22 mouse cellular contexts compared by ENCODE assay signal in genomic region chr17:48027019-48027418, GRCm38 (mm10). TPM values are rescaled to one million over a fixed set of nuclear protein-coding genes. Genes with fewer than 3 reads are reported as not detected.
A peak's percentile ranks its signal among the peaks of the same experiment; 100 is the strongest.
DNase-seq lines count a peak whose midpoint lies in the region; ATAC-seq and TF ChIP-seq lines count a peak whose summit lies in the region.
"Had no signal": no experiment of that assay in that cellular context is flagged by ENCODE, and none has a peak within 500 bp of the region (broad histone marks: within the 10 kb centered on the region; RNA-seq: fewer than 3 reads in every experiment).

No protein-coding gene starts in this region.

- 0 out of 2 replicates have a peak, but pooled peaks cover 2% of the 10 kb centered on the region for H3K27me3 ChIP-seq in kidney, adult 2 months (replicated peaks; ENCODE audit: control insufficient read depth, insufficient read depth, low read length)
- H3K27me3 ChIP-seq in lung, postnatal 0 days (replicated peaks; ENCODE audit: insufficient read depth, low read length): 0 out of 2 replicates have a peak, but pooled peaks cover 4% of the 10 kb centered on the region
- no peaks in the 10 kb centered on the region for H3K27me3 ChIP-seq in stomach, postnatal 0 days (ENCODE audit: control insufficient read depth, insufficient read depth, low read length)

- WGBS in kidney, adult 2 months: 97% methylated on average over 5 of the region's 5 CpGs
- 94% methylated on average over 5 of the region's 5 CpGs for WGBS in lung, postnatal 0 days
- WGBS in stomach, postnatal 0 days: 98% methylated on average over 5 of the region's 5 CpGs

- TF ChIP-seq CTCF in gastrocnemius, adult 2 months (IDR thresholded peaks at IDR 0.05): peak; percentile 14; the same call in 1 of the 2 replicates
- TF ChIP-seq CTCF in kidney, adult 2 months (conservative IDR thresholded peaks at IDR 0.05; ENCODE audit: insufficient read depth, insufficient read length, low read depth, low read length): 0 out of 2 replicates have a peak, but pooled peaks have one; percentile 11
- TF ChIP-seq CTCF in lung, postnatal 0 days (IDR thresholded peaks at IDR 0.05): peak; percentile 20; the same call in 1 of the 2 replicates
- peak; percentile 29 for TF ChIP-seq CTCF in stomach, postnatal 0 days (IDR thresholded peaks at IDR 0.05; ENCODE audit: low read depth)

- H3K36me3 ChIP-seq in kidney, adult 2 months (ENCODE audit: control insufficient read depth, insufficient read depth, low read length): no peaks in the 10 kb centered on the region
- no peaks in the 10 kb centered on the region for H3K36me3 ChIP-seq in lung, postnatal 0 days (ENCODE audit: insufficient read depth, low read length)
- H3K36me3 ChIP-seq in stomach, postnatal 0 days (ENCODE audit: control insufficient read depth, insufficient read depth, low read length): no peaks in the 10 kb centered on the region
- H3K36me3 ChIP-seq: forebrain, embryonic 15.5 days; kidney, embryonic 15.5 days; limb, embryonic 10.5 days; liver, embryonic 13.5 days; midbrain, embryonic 13.5 days; neural tube, embryonic 15.5 days had no signal

- TF ChIP-seq EP300 in lung, postnatal 0 days (IDR thresholded peaks at IDR 0.05): no peak
- TF ChIP-seq EP300 in stomach, postnatal 0 days (optimal IDR thresholded peaks at IDR 0.05): no peak

- no peaks in the 10 kb centered on the region for H3K4me1 ChIP-seq in kidney, adult 2 months (ENCODE audit: control insufficient read depth, insufficient read depth, low read length)
- H3K4me1 ChIP-seq in lung, postnatal 0 days (ENCODE audit: insufficient read depth, low read depth, low read length): peaks cover 8% of the 10 kb centered on the region; the same call in 1 of the 2 replicates
- H3K4me1 ChIP-seq in stomach, postnatal 0 days (replicated peaks; ENCODE audit: control insufficient read depth, insufficient read depth): peaks cover 10% of the 10 kb centered on the region

- no peak overlapping the region for H3K4me3 ChIP-seq in gastrocnemius, adult 2 months
- H3K4me3 ChIP-seq in kidney, adult 2 months (ENCODE audit: insufficient read depth, low read depth, low read length): no peak overlapping the region
- H3K4me3 ChIP-seq in lung, postnatal 0 days (ENCODE audit: low read depth, low read length): no peak overlapping the region
- no peak overlapping the region for H3K4me3 ChIP-seq in stomach, postnatal 0 days (ENCODE audit: low read depth, low read length)
- H3K4me3 ChIP-seq: forebrain, embryonic 15.5 days; kidney, embryonic 15.5 days; left cerebral cortex, adult 2 months; limb, embryonic 10.5 days; liver, embryonic 13.5 days; midbrain, embryonic 13.5 days; myocyte; neural tube, embryonic 15.5 days had no signal

- no peak overlapping the region for H3K4me2 ChIP-seq in lung, postnatal 0 days (replicated peaks; ENCODE audit: low read depth, low read length)
- no peak overlapping the region for H3K4me2 ChIP-seq in stomach, postnatal 0 days (replicated peaks; ENCODE audit: low read depth)
- H3K4me2 ChIP-seq: forebrain, embryonic 15.5 days; kidney, embryonic 15.5 days; liver, embryonic 13.5 days; midbrain, embryonic 13.5 days; neural tube, embryonic 15.5 days had no signal

- ATAC-seq in lung, postnatal 0 days: no peak
- no peak for ATAC-seq in stomach, postnatal 0 days (ENCODE audit: low FRiP score, low TSS enrichment)
- ATAC-seq: forebrain, embryonic 15.5 days; midbrain, embryonic 13.5 days had no signal

- no peaks in the 10 kb centered on the region for H3K9me3 ChIP-seq in lung, postnatal 0 days (ENCODE audit: low read length)
- no peaks in the 10 kb centered on the region for H3K9me3 ChIP-seq in stomach, postnatal 0 days (ENCODE audit: control insufficient read depth, low read length)
- H3K9me3 ChIP-seq: forebrain, embryonic 15.5 days; kidney, embryonic 15.5 days; limb, embryonic 10.5 days; liver, embryonic 13.5 days; midbrain, embryonic 13.5 days; neural tube, embryonic 15.5 days had no signal

- no peak for TF ChIP-seq POLR2A in kidney, adult 2 months (IDR thresholded peaks at IDR 0.05; ENCODE audit: low read depth, low read length)

- intact Hi-C loops in gastrocnemius, adult 2 months (cut with DNase I): no loop called here
- intact Hi-C loops in gastrocnemius, postnatal 36 days (cut with DNase I): no loop called here

- no peak overlapping the region for H3K27ac ChIP-seq in gastrocnemius, adult 2 months
- no peak overlapping the region for H3K27ac ChIP-seq in kidney, adult 2 months (ENCODE audit: insufficient read depth, low read depth, low read length)
- no peak overlapping the region for H3K27ac ChIP-seq in lung, postnatal 0 days (ENCODE audit: low read length)
- H3K27ac ChIP-seq in stomach, postnatal 0 days (replicated peaks): no peak overlapping the region
- H3K27ac ChIP-seq: forebrain, embryonic 15.5 days; left cerebral cortex, adult 2 months; liver, embryonic 13.5 days; midbrain, embryonic 13.5 days; neural tube, embryonic 15.5 days had no signal

- no peak for DNase-seq in gastrocnemius, adult 2 months
- DNase-seq in gastrocnemius, postnatal 36 days: no peak
- DNase-seq in kidney, adult 2 months: no peak
- DNase-seq in kidney, adult 9 months: no peak
- DNase-seq in lung, postnatal 0 days (ENCODE audit: low spot score): no peak
- DNase-seq in lung, postnatal 36 days: no peak
- DNase-seq in stomach, postnatal 0 days (ENCODE audit: low spot score): no peak
- DNase-seq in thymus, postnatal 4 days: no peak
- DNase-seq: cerebellum, adult 11 months; cerebellum, postnatal 36 days; liver, embryonic 13.5 days had no signal

- no peak overlapping the region for H3K9ac ChIP-seq in lung, postnatal 0 days (replicated peaks; ENCODE audit: low read depth)
- H3K9ac ChIP-seq in stomach, postnatal 0 days (ENCODE audit: low read length): no peak overlapping the region
- H3K9ac ChIP-seq: forebrain, embryonic 15.5 days; kidney, embryonic 15.5 days; liver, embryonic 13.5 days; midbrain, embryonic 13.5 days; neural tube, embryonic 15.5 days had no signal

RNA-seq across cellular contexts. Expression of gene 1700122O11Rik, which starts 11.1 kb away (rescaled TPM):
- not detected for total RNA-seq in gastrocnemius, adult 2 months (2021)
- not detected for total RNA-seq in gastrocnemius, postnatal 36 days (2021)
- not detected in 2 replicates for polyA plus RNA-seq in kidney, adult 2 months (2012; rRNA removed)
- polyA plus RNA-seq in lung, postnatal 0 days (2015; fragmentation: Nextera tagmentation; extraction: Ambion mirVana): not detected in 2 replicates
- polyA plus RNA-seq in stomach, postnatal 0 days (2015; fragmentation: Nextera tagmentation; extraction: Ambion mirVana): not detected in 2 replicates
- total RNA-seq: adrenal gland, adult 2 months; hematopoietic stem cell, adult 5-6 weeks; layer of hippocampus, adult 18-20 months; left cerebral cortex, adult 2 months; megakaryocyte progenitor cell, adult 5-6 weeks had no signal
- polyA plus RNA-seq: adrenal gland, adult 2 months; forebrain, embryonic 15.5 days; kidney, embryonic 15.5 days; limb, embryonic 10.5 days; liver, embryonic 13.5 days; midbrain, embryonic 13.5 days; myocyte; neural tube, embryonic 15.5 days had no signal
